Mouse (Mus musculus) lung, embryonic 15.5 days (tissue): Measurements from ENCODE around the gene Galnt10. TPM values are rescaled to one million over a fixed set of nuclear protein-coding genes. Genes with fewer than 3 reads are reported as not detected.

Experiments used
- ATAC-seq: fragments of 200-750 bp; cut with Nextera tagmentation; 2 replicates; pipeline ENCODE4 v1.8.0; 2017; ENCODE audit warnings: moderate number of reproducible peaks, borderline replicate concordance; ENCODE audit not compliant: low FRiP score, low TSS enrichment; ENCODE audit errors: extremely low read depth
- H3K27ac ChIP-seq: fragments of 300-500 bp; sonication (generic); 2 replicates; pipeline ENCODE4 v1.5.1; 2015; ENCODE audit warnings: moderate library complexity, mild to moderate bottlenecking, inconsistent platforms
- H3K27me3 ChIP-seq: fragments of 300-500 bp; sonication (generic); 2 replicates; pipeline ENCODE4 v1.6.1; 2015; ENCODE audit warnings: inconsistent platforms
- H3K36me3 ChIP-seq: fragments of 300-500 bp; sonication (generic); 2 replicates; pipeline ENCODE4 v1.6.1; 2015; ENCODE audit warnings: inconsistent platforms
- H3K4me1 ChIP-seq: fragments of 300-500 bp; sonication (generic); 2 replicates; pipeline ENCODE4 v1.6.1; 2015; ENCODE audit warnings: inconsistent platforms
- H3K4me2 ChIP-seq: fragments of 300-500 bp; sonication (generic); 2 replicates; pipeline ENCODE4 v1.6.1; 2015; ENCODE audit warnings: inconsistent platforms, mild to moderate bottlenecking, moderate library complexity
- H3K4me3 ChIP-seq: fragments of 300-500 bp; sonication (generic); 2 replicates; pipeline ENCODE4 v1.5.1; 2015; ENCODE audit warnings: mild to moderate bottlenecking, inconsistent platforms
- H3K9ac ChIP-seq: fragments of 300-500 bp; sonication (generic); 2 replicates; pipeline ENCODE4 v1.6.1; 2015; ENCODE audit warnings: inconsistent platforms
- H3K9me3 ChIP-seq: fragments of 300-500 bp; sonication (generic); 2 replicates; pipeline ENCODE4 v1.6.1; 2016; ENCODE audit warnings: inconsistent platforms
- WGBS: fragments of 180-500 bp; shearing (Covaris S2); methylation state at CpG from one replicate; pipeline ENCODE4 v1.1.7; 2015; 5-methylcytosine and 5-hydroxymethylcytosine counted together
- polyA plus RNA-seq: library from polyadenylated mRNA; unstranded; fragments of >200 nt; fragmentation: Nextera tagmentation; extraction: Ambion mirVana; gene quantifications from 2 replicates; pipeline ENCODE4 v1.2.1, GENCODE M21; 2015

The Galnt10 gene
- polyA plus RNA-seq, 1 experiment from 2014 or later: 15.3 TPM

- Histone ChIP-seq H3K9me3 (no peaks in the 10 kb centered on the region), H3K36me3 (no peaks in the 10 kb centered on the region), H3K27ac (no peak overlapping the region), H3K4me1 (peaks cover 18% of the 10 kb centered on the region), H3K4me3 (no peak overlapping the region), H3K9ac (no peak overlapping the region), H3K4me2 (no peak overlapping the region), H3K27me3 (peaks cover 4% of the 10 kb centered on the region; the same call in 1 of the 2 replicates)
- no peak for ATAC-seq
- 55% methylated on average over 12 of the region's 12 CpGs for WGBS
These were observed 37.9 kb downstream of the Galnt10 start for GRCm38 (mm10) chr11:57683125-57683524.

- 24% methylated on average over 8 of the region's 8 CpGs for WGBS
- H3K27ac ChIP-seq: no peak overlapping the region
- no peak overlapping the region for H3K4me3 ChIP-seq
- H3K36me3 ChIP-seq: no peaks in the 10 kb centered on the region
- no peak overlapping the region for H3K4me2 ChIP-seq
- no peak overlapping the region for H3K9ac ChIP-seq
- H3K4me1 ChIP-seq: peaks cover 26% of the 10 kb centered on the region
- no peak for ATAC-seq
- peaks cover 4% of the 10 kb centered on the region; the same call in 1 of the 2 replicates for H3K27me3 ChIP-seq
- no peaks in the 10 kb centered on the region for H3K9me3 ChIP-seq
These were observed 38.7 kb downstream of the Galnt10 start for GRCm38 (mm10) chr11:57683931-57684330.

GRCm38 (mm10) chr11:57684891-57685290, 39.6 kb downstream of the Galnt10 start:
- Histone ChIP-seq H3K27me3 (peaks cover 4% of the 10 kb centered on the region; the same call in 1 of the 2 replicates), H3K4me2 (no peak overlapping the region), H3K27ac (no peak overlapping the region), H3K9ac (no peak overlapping the region), H3K4me1 (peaks cover 27% of the 10 kb centered on the region), H3K36me3 (no peaks in the 10 kb centered on the region), H3K9me3 (no peaks in the 10 kb centered on the region), H3K4me3 (no peak overlapping the region)
- 37% methylated on average over 5 of the region's 5 CpGs for WGBS
- ATAC-seq: no peak

- Histone ChIP-seq H3K27ac (no peak overlapping the region), H3K9me3 (no peaks in the 10 kb centered on the region), H3K9ac (no peak overlapping the region), H3K4me3 (no peak overlapping the region), H3K36me3 (no peaks in the 10 kb centered on the region), H3K27me3 (peaks cover 4% of the 10 kb centered on the region; the same call in 1 of the 2 replicates), H3K4me1 (peaks cover 27% of the 10 kb centered on the region), H3K4me2 (no peak overlapping the region)
- 59% methylated on average over 10 of the region's 10 CpGs for WGBS
- ATAC-seq: no peak
These were observed 40.6 kb downstream of the Galnt10 start for GRCm38 (mm10) chr11:57685689-57686454.

- 70% methylated on average over 12 of the region's 12 CpGs for WGBS
- peaks cover 27% of the 10 kb centered on the region for H3K4me1 ChIP-seq
- no peak for ATAC-seq
These were observed 41.6 kb downstream of the Galnt10 start for GRCm38 (mm10) chr11:57686797-57687196.

GRCm38 (mm10) chr11:57687258-57687657, 42.0 kb downstream of the Galnt10 start:
- H3K9me3 ChIP-seq: no peaks in the 10 kb centered on the region
- H3K9ac ChIP-seq: no peak overlapping the region
- no peak for ATAC-seq
- WGBS: 84% methylated on average over 9 of the region's 9 CpGs
- H3K36me3 ChIP-seq: no peaks in the 10 kb centered on the region
- H3K27ac ChIP-seq: no peak overlapping the region
- H3K4me3 ChIP-seq: no peak overlapping the region
- H3K4me1 ChIP-seq: peaks cover 27% of the 10 kb centered on the region
- H3K4me2 ChIP-seq: no peak overlapping the region
- peaks cover 4% of the 10 kb centered on the region; the same call in 1 of the 2 replicates for H3K27me3 ChIP-seq

More at GRCm38 (mm10) chr11:57686797-57687196, 41.6 kb downstream of the Galnt10 start:
- Histone ChIP-seq H3K4me2 (no peak overlapping the region), H3K27me3 (peaks cover 4% of the 10 kb centered on the region; the same call in 1 of the 2 replicates), H3K9me3 (no peaks in the 10 kb centered on the region), H3K36me3 (no peaks in the 10 kb centered on the region), H3K9ac (no peak overlapping the region), H3K27ac (no peak overlapping the region), H3K4me3 (no peak overlapping the region)

- Histone ChIP-seq H3K4me2 (no peak overlapping the region), H3K4me3 (no peak overlapping the region), H3K27me3 (peaks cover 4% of the 10 kb centered on the region; the same call in 1 of the 2 replicates), H3K36me3 (no peaks in the 10 kb centered on the region), H3K9me3 (no peaks in the 10 kb centered on the region), H3K4me1 (peaks cover 23% of the 10 kb centered on the region), H3K27ac (no peak overlapping the region), H3K9ac (no peak overlapping the region)
- no peak for ATAC-seq
- WGBS: 29% methylated on average over 14 of the region's 14 CpGs
These were observed 43.1 kb downstream of the Galnt10 start for GRCm38 (mm10) chr11:57688179-57688929.

- H3K9me3 ChIP-seq: no peaks in the 10 kb centered on the region
- H3K27ac ChIP-seq: no peak overlapping the region
- no peak overlapping the region for H3K4me3 ChIP-seq
- H3K36me3 ChIP-seq: no peaks in the 10 kb centered on the region
- H3K9ac ChIP-seq: no peak overlapping the region
- peaks cover 15% of the 10 kb centered on the region for H3K4me1 ChIP-seq
- no peak overlapping the region for H3K4me2 ChIP-seq
- ATAC-seq: no peak
- 42% methylated on average over 6 of the region's 6 CpGs for WGBS
- no peaks in the 10 kb centered on the region; the same call in 1 of the 2 replicates for H3K27me3 ChIP-seq
These were observed 44.6 kb downstream of the Galnt10 start for GRCm38 (mm10) chr11:57689811-57690210.

- ATAC-seq: no peak
- no peaks in the 10 kb centered on the region for H3K36me3 ChIP-seq
- H3K4me2 ChIP-seq: no peak overlapping the region
- no peak overlapping the region for H3K27ac ChIP-seq
- H3K27me3 ChIP-seq: no peaks in the 10 kb centered on the region
- no peaks in the 10 kb centered on the region for H3K9me3 ChIP-seq
- H3K4me3 ChIP-seq: no peak overlapping the region
- 87% methylated on average over 5 of the region's 5 CpGs for WGBS
- H3K4me1 ChIP-seq: peaks cover 15% of the 10 kb centered on the region
- no peak overlapping the region for H3K9ac ChIP-seq
These were observed 45.6 kb downstream of the Galnt10 start for GRCm38 (mm10) chr11:57690836-57691235.

- no peaks in the 10 kb centered on the region for H3K9me3 ChIP-seq
- H3K27me3 ChIP-seq: no peaks in the 10 kb centered on the region
- H3K27ac ChIP-seq: no peak overlapping the region
- no peak overlapping the region for H3K4me2 ChIP-seq
- H3K9ac ChIP-seq: no peak overlapping the region
- no peak for ATAC-seq
- H3K36me3 ChIP-seq: no peaks in the 10 kb centered on the region
- WGBS: 70% methylated on average over 6 of the region's 6 CpGs
- H3K4me3 ChIP-seq: no peak overlapping the region
- peaks cover 25% of the 10 kb centered on the region for H3K4me1 ChIP-seq
These were observed 46.7 kb downstream of the Galnt10 start for GRCm38 (mm10) chr11:57691939-57692338.

GRCm38 (mm10) chr11:57692726-57693125, 47.5 kb downstream of the Galnt10 start:
- 81% methylated on average over 7 of the region's 7 CpGs for WGBS
- no peak overlapping the region for H3K9ac ChIP-seq
- peaks cover 27% of the 10 kb centered on the region for H3K4me1 ChIP-seq
- no peak overlapping the region for H3K4me3 ChIP-seq
- no peak for ATAC-seq
- no peaks in the 10 kb centered on the region for H3K36me3 ChIP-seq
- no peaks in the 10 kb centered on the region for H3K9me3 ChIP-seq
- no peak overlapping the region for H3K27ac ChIP-seq
- no peaks in the 10 kb centered on the region for H3K27me3 ChIP-seq
- no peak overlapping the region for H3K4me2 ChIP-seq

- WGBS: 93% methylated on average over 6 of the region's 6 CpGs
- no peak overlapping the region for H3K27ac ChIP-seq
- H3K4me1 ChIP-seq: peaks cover 14% of the 10 kb centered on the region; the same call in 1 of the 2 replicates
- no peaks in the 10 kb centered on the region for H3K27me3 ChIP-seq
- H3K4me2 ChIP-seq: no peak overlapping the region
- H3K9me3 ChIP-seq: no peaks in the 10 kb centered on the region
- no peak for ATAC-seq
- H3K4me3 ChIP-seq: no peak overlapping the region
- H3K36me3 ChIP-seq: no peaks in the 10 kb centered on the region
- no peak overlapping the region for H3K9ac ChIP-seq
These were observed 49.2 kb downstream of the Galnt10 start for GRCm38 (mm10) chr11:57694486-57694885.
